ENCODE assay signal across 19 mouse cellular contexts in genomic region chr6:53972238-53972743, GRCm38 (mm10). TPM values are rescaled to one million over a fixed set of nuclear protein-coding genes. Genes with fewer than 3 reads are reported as not detected.
DNase-seq lines count a peak whose midpoint lies in the region; ATAC-seq lines count a peak whose summit lies in the region.
"Had no signal": no experiment of that assay in that cellular context is flagged by ENCODE, and none has a peak within 500 bp of the region (broad histone marks: within the 10 kb centered on the region; RNA-seq: fewer than 3 reads in every experiment).

No protein-coding gene starts in this region.

- DNase-seq in midbrain, embryonic 11.5 days (ENCODE audit: low spot score, missing footprints), result peak; percentile 84
- peak; percentile 52 to 71 for DNase-seq in cerebellum, postnatal 14 days
- DNase-seq in retina, postnatal 1 day, result peak; percentile 78
- DNase-seq in kidney, postnatal 4 days, result no peak
- DNase-seq in ovary, postnatal 14 days (ENCODE audit: low spot score), result no peak
- no peak for DNase-seq in urinary bladder, postnatal 10 days (ENCODE audit: low spot score)
- DNase-seq: adrenal gland, adult 8-10 months; heart, adult 2 months; heart, postnatal 14 days; kidney, adult 2 months had no signal

- no peaks in the 10 kb centered on the region for H3K27me3 ChIP-seq in midbrain, embryonic 11.5 days (ENCODE audit: control insufficient read depth, insufficient read depth, low read length)
- no peaks in the 10 kb centered on the region for H3K27me3 ChIP-seq in midbrain, embryonic 15.5 days (replicated peaks)
- H3K27me3 ChIP-seq in hindbrain, embryonic 13.5 days, result no peaks in the 10 kb centered on the region
- H3K27me3 ChIP-seq: CH12.LX, Patski had no signal

- H3K4me2 ChIP-seq in midbrain, embryonic 11.5 days, result no peak overlapping the region
- no peak overlapping the region for H3K4me2 ChIP-seq in midbrain, embryonic 15.5 days
- H3K4me2 ChIP-seq in hindbrain, embryonic 13.5 days, result no peak overlapping the region
- H3K4me2 ChIP-seq: embryonic facial prominence, embryonic 13.5 days had no signal

- no peaks in the 10 kb centered on the region for H3K9me3 ChIP-seq in midbrain, embryonic 11.5 days (ENCODE audit: control insufficient read depth, low read length)
- H3K9me3 ChIP-seq in midbrain, embryonic 15.5 days, result no peaks in the 10 kb centered on the region
- H3K9me3 ChIP-seq in hindbrain, embryonic 13.5 days, result no peaks in the 10 kb centered on the region
- H3K9me3 ChIP-seq: embryonic facial prominence, embryonic 13.5 days had no signal

- no peak overlapping the region for H3K27ac ChIP-seq in midbrain, embryonic 11.5 days (ENCODE audit: low read depth, low read length)
- H3K27ac ChIP-seq in midbrain, embryonic 15.5 days, result no peak overlapping the region
- H3K27ac ChIP-seq in hindbrain, embryonic 13.5 days, result peak overlapping the region; percentile 45
- H3K27ac ChIP-seq: embryonic facial prominence, embryonic 13.5 days; heart, adult 2 months; liver, embryonic 14.5 days; macrophage had no signal

- 75% methylated on average over 12 of the region's 12 CpGs for WGBS in midbrain, embryonic 11.5 days
- WGBS in midbrain, embryonic 15.5 days, result 41% methylated on average over 12 of the region's 12 CpGs
- 48% methylated on average over 12 of the region's 12 CpGs for WGBS in hindbrain, embryonic 13.5 days

- no peak overlapping the region for H3K9ac ChIP-seq in midbrain, embryonic 11.5 days (ENCODE audit: low read length)
- H3K9ac ChIP-seq in midbrain, embryonic 15.5 days, result no peak overlapping the region
- no peak overlapping the region for H3K9ac ChIP-seq in hindbrain, embryonic 13.5 days
- H3K9ac ChIP-seq: embryonic facial prominence, embryonic 13.5 days; liver, embryonic 14.5 days had no signal

- ATAC-seq in midbrain, embryonic 11.5 days (ENCODE audit: low FRiP score), result peak; percentile 35; the same call in 1 of the 2 replicates
- ATAC-seq in midbrain, embryonic 15.5 days (replicated peaks), result no peak
- ATAC-seq in hindbrain, embryonic 13.5 days (ENCODE audit: low FRiP score), result no peak
- ATAC-seq: Patski had no signal

- no peaks in the 10 kb centered on the region for H3K36me3 ChIP-seq in midbrain, embryonic 11.5 days (ENCODE audit: control insufficient read depth, insufficient read depth, low read length)
- H3K36me3 ChIP-seq in midbrain, embryonic 15.5 days (replicated peaks), result no peaks in the 10 kb centered on the region
- H3K36me3 ChIP-seq in hindbrain, embryonic 13.5 days, result no peaks in the 10 kb centered on the region
- H3K36me3 ChIP-seq: embryonic facial prominence, embryonic 13.5 days had no signal

- H3K4me1 ChIP-seq in midbrain, embryonic 11.5 days (ENCODE audit: control insufficient read depth, insufficient read depth, low read length), result no peaks in the 10 kb centered on the region; the same call in 1 of the 2 replicates
- H3K4me1 ChIP-seq in midbrain, embryonic 15.5 days, result peaks cover 15% of the 10 kb centered on the region
- H3K4me1 ChIP-seq in hindbrain, embryonic 13.5 days (replicated peaks), result peaks cover 34% of the 10 kb centered on the region
- H3K4me1 ChIP-seq: embryonic facial prominence, embryonic 13.5 days had no signal

- no peak overlapping the region for H3K4me3 ChIP-seq in midbrain, embryonic 11.5 days (ENCODE audit: low read depth, low read length)
- H3K4me3 ChIP-seq in midbrain, embryonic 15.5 days, result no peak overlapping the region
- no peak overlapping the region for H3K4me3 ChIP-seq in hindbrain, embryonic 13.5 days
- H3K4me3 ChIP-seq: embryonic facial prominence, embryonic 13.5 days; heart, adult 2 months had no signal

RNA-seq across cellular contexts. Expression of gene Cpvl, which starts 6.2 kb away (rescaled TPM):
- 0.11 TPM in 1 of 2 replicates, not detected in the other for polyA plus RNA-seq in midbrain, embryonic 11.5 days (2014; fragmentation: Nextera tagmentation; extraction: Ambion mirVana)
- polyA plus RNA-seq in midbrain, embryonic 15.5 days (2015; fragmentation: Nextera tagmentation; extraction: Ambion mirVana), result not detected in 2 replicates
- polyA plus RNA-seq in hindbrain, embryonic 13.5 days (2015; fragmentation: Nextera tagmentation; extraction: Ambion mirVana), result 0.13 TPM in 1 of 2 replicates, not detected in the other
- polyA plus RNA-seq: frontal cortex, adult 2 months; heart, adult 2 months; liver, embryonic 14.5 days; macrophage; thymus, postnatal 0 days had no signal

Comparison
In these comparisons a context has a peak if more than half of its experiments do, and no peak if none do; other contexts are left out.
1. DNase-seq: peak in midbrain, embryonic 11.5 days (single experiment), cerebellum, postnatal 14 days (2 of 2) and retina, postnatal 1 day (single experiment); none in kidney, postnatal 4 days (0 of 2), ovary, postnatal 14 days (single experiment) and urinary bladder, postnatal 10 days (single experiment).